Mouse (Mus musculus) CH12.LX (cell line): ENCODE measurements around the gene Trmo. TPM values are rescaled to one million over a fixed set of nuclear protein-coding genes. Genes with fewer than 3 reads are reported as not detected.

Experiments used
- DNase-seq: peaks from one replicate; pipeline ENCODE4 v3.0.0-alpha.2; 2013; ENCODE audit errors: extremely low read depth
- H3K27ac ChIP-seq: 2 replicates; pipeline ENCODE4 v1.5.1; 2012; ENCODE audit warnings: low read depth, mild to moderate bottlenecking, control low read depth, moderate library complexity; ENCODE audit not compliant: insufficient read depth
- H3K27me3 ChIP-seq: replicated peaks from 2 replicates; pipeline ENCODE3; 2012; ENCODE audit warnings: inconsistent platforms
- H3K36me3 ChIP-seq, 2 experiments: replicated peaks in 1 of 2; 2 replicates each; pipeline versions ENCODE3 to v1.6.1; 2012; ENCODE audit warnings: inconsistent platforms in 1 of 2, low read length in 1 of 2, mild to moderate bottlenecking in 1 of 2, mixed read lengths in 1 of 2, moderate library complexity in 1 of 2; ENCODE audit not compliant: control insufficient read depth in 1 of 2, insufficient read depth in 1 of 2
- H3K4me1 ChIP-seq, 2 experiments: 2 replicates each; pipeline ENCODE4 v1.6.1; 2012; ENCODE audit warnings: inconsistent platforms in 1 of 2, moderate library complexity in 1 of 2; ENCODE audit not compliant: insufficient read depth in 2 of 2, control insufficient read depth in 1 of 2
- H3K4me2 ChIP-seq: 2 replicates; pipeline ENCODE4 v1.6.1; 2012; ENCODE audit warnings: low read depth, mild to moderate bottlenecking, control low read depth; ENCODE audit not compliant: poor library complexity, insufficient read depth, severe bottlenecking
- H3K4me3 ChIP-seq, 3 experiments: fragments of 150-350 bp in 1 of 3; sonication (generic) in 1 of 3; replicated peaks in 1 of 3; 2 replicates each; pipeline versions ENCODE3 to v1.5.1; 2011 to 2012; ENCODE audit warnings: low read depth in 2 of 3, low read length in 2 of 3, mild to moderate bottlenecking in 2 of 3, moderate library complexity in 2 of 3, control low read depth in 1 of 3, improper control_type of control experiment in 1 of 3, inconsistent platforms in 1 of 3, mixed read lengths in 1 of 3; ENCODE audit not compliant: poor library complexity in 1 of 3
- H3K79me2 ChIP-seq: replicated peaks from 2 replicates; pipeline ENCODE4 v1.6.1; 2012; ENCODE audit warnings: mild to moderate bottlenecking, moderate library complexity; ENCODE audit not compliant: control insufficient read depth, poor library complexity, insufficient read depth, severe bottlenecking; ENCODE audit errors: extremely low read depth
- H3K9ac ChIP-seq: 2 replicates; pipeline ENCODE4 v1.6.1; 2012; ENCODE audit warnings: low read depth, mild to moderate bottlenecking, control low read depth, moderate library complexity; ENCODE audit not compliant: insufficient read depth
- H3K9me3 ChIP-seq: replicated peaks from 2 replicates; pipeline ENCODE3; 2012; ENCODE audit warnings: low read length, inconsistent platforms, mixed read lengths
- BHLHE40 ChIP-seq: IDR thresholded peaks from 2 replicates; pipeline ENCODE4 v1.6.1; 2011; ENCODE audit warnings: mild to moderate bottlenecking, low read depth, low read length, improper control_type of control experiment
- CHD1 ChIP-seq: IDR thresholded peaks from 2 replicates; pipeline ENCODE4 v1.6.1; 2012; ENCODE audit warnings: low read depth, low read length, improper control_type of control experiment, inconsistent platforms
- CHD2 ChIP-seq: IDR thresholded peaks from 2 replicates; pipeline ENCODE4 v1.6.1; 2011; ENCODE audit warnings: low read length, improper control_type of control experiment
- CTCF ChIP-seq, 2 experiments: IDR thresholded peaks in 1 of 2; conservative IDR thresholded peaks in 1 of 2; 2 replicates each; pipeline ENCODE4 v1.5.1; 2011 to 2012; ENCODE audit warnings: low read depth in 2 of 2, low read length in 2 of 2, improper control_type of control experiment in 1 of 2, inconsistent platforms in 1 of 2, mild to moderate bottlenecking in 1 of 2, moderate library complexity in 1 of 2
- E2F4 ChIP-seq: IDR thresholded peaks from 2 replicates; pipeline ENCODE4 v1.6.1; 2011; ENCODE audit warnings: low read depth, low read length, improper control_type of control experiment; ENCODE audit not compliant: insufficient replicate concordance
- ELF1 ChIP-seq: IDR thresholded peaks from 2 replicates; pipeline ENCODE4 v1.6.1; 2014; ENCODE audit warnings: low read depth, mild to moderate bottlenecking, inconsistent platforms, low read length, improper control_type of control experiment
- EP300 ChIP-seq: IDR thresholded peaks from 2 replicates; pipeline ENCODE4 v1.6.1; 2011; ENCODE audit warnings: low read length, improper control_type of control experiment
- ETS1 ChIP-seq: conservative IDR thresholded peaks from 2 replicates; pipeline ENCODE4 v1.6.1; 2012; ENCODE audit warnings: low read depth, mild to moderate bottlenecking, inconsistent platforms, low read length, improper control_type of control experiment, moderate library complexity
- GABPA ChIP-seq: IDR thresholded peaks from 2 replicates; pipeline ENCODE4 v1.6.1; 2012; ENCODE audit warnings: low read depth, low read length, improper control_type of control experiment, inconsistent platforms; ENCODE audit not compliant: insufficient replicate concordance
- HCFC1 ChIP-seq: IDR thresholded peaks from 2 replicates; pipeline ENCODE4 v1.6.1; 2012; ENCODE audit warnings: low read depth, mild to moderate bottlenecking, inconsistent platforms, low read length, improper control_type of control experiment
- IRF4 ChIP-seq: IDR thresholded peaks from 2 replicates; pipeline ENCODE4 v1.6.1; 2014; ENCODE audit warnings: low read depth, mild to moderate bottlenecking, inconsistent platforms, low read length, improper control_type of control experiment
- JUN ChIP-seq: IDR thresholded peaks from 2 replicates; pipeline ENCODE4 v1.6.1; 2011; ENCODE audit warnings: low read depth, mild to moderate bottlenecking, low read length, improper control_type of control experiment, moderate library complexity; ENCODE audit not compliant: insufficient read depth
- JUND ChIP-seq: conservative IDR thresholded peaks from 2 replicates; pipeline ENCODE4 v1.6.1; 2011; ENCODE audit warnings: low read depth, low read length, improper control_type of control experiment
- KAT2A ChIP-seq: IDR thresholded peaks from 2 replicates; pipeline ENCODE4 v1.6.1; 2012; ENCODE audit warnings: low read length, improper control_type of control experiment, inconsistent platforms; ENCODE audit not compliant: insufficient replicate concordance
- MAFK ChIP-seq: IDR thresholded peaks from 2 replicates; pipeline ENCODE4 v1.6.1; 2011; ENCODE audit warnings: low read length, improper control_type of control experiment; ENCODE audit not compliant: insufficient replicate concordance
- MAX ChIP-seq: IDR thresholded peaks from 2 replicates; pipeline ENCODE4 v1.6.1; 2011; ENCODE audit warnings: low read length, improper control_type of control experiment
- MAZ ChIP-seq: IDR thresholded peaks from 2 replicates; pipeline ENCODE4 v1.6.1; 2012; ENCODE audit warnings: low read depth, mild to moderate bottlenecking, inconsistent platforms, low read length, improper control_type of control experiment, moderate library complexity
- MEF2A ChIP-seq: IDR thresholded peaks from 2 replicates; pipeline ENCODE4 v1.6.1; 2014; ENCODE audit warnings: low read depth, mild to moderate bottlenecking, inconsistent platforms, low read length, improper control_type of control experiment, borderline replicate concordance
- MXI1 ChIP-seq: IDR thresholded peaks from 2 replicates; pipeline ENCODE4 v1.6.1; 2011; ENCODE audit warnings: mild to moderate bottlenecking, low read depth, low read length, improper control_type of control experiment
- MYC ChIP-seq: IDR thresholded peaks from 2 replicates; pipeline ENCODE4 v1.6.1; 2011; ENCODE audit warnings: low read depth, mild to moderate bottlenecking, improper control_type of control experiment, low read length
- NELFE ChIP-seq: IDR thresholded peaks from 2 replicates; pipeline ENCODE4 v1.6.1; 2011; ENCODE audit warnings: low read depth, low read length, improper control_type of control experiment
- NRF1 ChIP-seq: IDR thresholded peaks from 2 replicates; pipeline ENCODE4 v1.6.1; 2014; ENCODE audit warnings: low read depth, mild to moderate bottlenecking, inconsistent platforms, low read length, improper control_type of control experiment, moderate library complexity
- PAX5 ChIP-seq: IDR thresholded peaks from 2 replicates; pipeline ENCODE4 v1.6.1; 2012; ENCODE audit warnings: low read length, inconsistent platforms, mixed read lengths
- POLR2A ChIP-seq: IDR thresholded peaks from 2 replicates; pipeline ENCODE4 v1.6.1; 2011; ENCODE audit warnings: low read depth, mild to moderate bottlenecking, improper control_type of control experiment, low read length
- POLR2AphosphoS2 ChIP-seq: IDR thresholded peaks from 2 replicates; pipeline ENCODE4 v1.6.1; 2011; ENCODE audit warnings: low read depth, low read length, improper control_type of control experiment
- RAD21 ChIP-seq: IDR thresholded peaks from 2 replicates; pipeline ENCODE4 v1.6.1; 2011; ENCODE audit warnings: low read depth, mild to moderate bottlenecking, low read length, improper control_type of control experiment, moderate library complexity
- RCOR1 ChIP-seq: conservative IDR thresholded peaks from 2 replicates; pipeline ENCODE4 v1.6.1; 2012; ENCODE audit warnings: low read depth, mild to moderate bottlenecking, inconsistent platforms, low read length, improper control_type of control experiment
- SIN3A ChIP-seq: IDR thresholded peaks from 2 replicates; pipeline ENCODE4 v1.6.1; 2012; ENCODE audit warnings: low read length, improper control_type of control experiment, inconsistent platforms
- SMC3 ChIP-seq: IDR thresholded peaks from 2 replicates; pipeline ENCODE4 v1.6.1; 2011; ENCODE audit warnings: low read depth, low read length, improper control_type of control experiment
- TBP ChIP-seq: conservative IDR thresholded peaks from 2 replicates; pipeline ENCODE4 v1.6.1; 2011; ENCODE audit warnings: low read depth, low read length, improper control_type of control experiment
- TCF12 ChIP-seq: IDR thresholded peaks from 2 replicates; pipeline ENCODE4 v1.6.1; 2014; ENCODE audit warnings: low read depth, mild to moderate bottlenecking, inconsistent platforms, low read length, improper control_type of control experiment
- UBTF ChIP-seq: IDR thresholded peaks from 2 replicates; pipeline ENCODE4 v1.6.1; 2012; ENCODE audit warnings: low read depth, mild to moderate bottlenecking, inconsistent platforms, low read length, improper control_type of control experiment, moderate library complexity
- USF1 ChIP-seq: IDR thresholded peaks from 2 replicates; pipeline ENCODE4 v1.6.1; 2014; ENCODE audit warnings: low read depth, mild to moderate bottlenecking, inconsistent platforms, low read length, improper control_type of control experiment
- USF2 ChIP-seq: conservative IDR thresholded peaks from 2 replicates; pipeline ENCODE4 v1.6.1; 2011; ENCODE audit warnings: low read depth, low read length, improper control_type of control experiment
- ZC3H11A ChIP-seq: IDR thresholded peaks from 2 replicates; pipeline ENCODE4 v1.6.1; 2012; ENCODE audit warnings: low read depth, mild to moderate bottlenecking, inconsistent platforms, low read length, improper control_type of control experiment
- ZKSCAN1 ChIP-seq: IDR thresholded peaks from 2 replicates; pipeline ENCODE4 v1.6.1; 2012; ENCODE audit warnings: low read depth, inconsistent platforms, low read length, improper control_type of control experiment, borderline replicate concordance
- ZMIZ1 ChIP-seq: IDR thresholded peaks from 2 replicates; pipeline ENCODE4 v1.6.1; 2012; ENCODE audit warnings: low read depth, mild to moderate bottlenecking, inconsistent platforms, low read length, improper control_type of control experiment
- ZNF384 ChIP-seq: IDR thresholded peaks from 2 replicates; pipeline ENCODE4 v1.6.1; 2012; ENCODE audit warnings: low read depth, low read length, improper control_type of control experiment, inconsistent platforms
- dilution Hi-C: fragments of 300-500 bp; cut with MboI; formaldehyde crosslinking; loops from 2 replicates; pipeline ENCODE4 v1.14.3; 2020; ENCODE audit warnings: low sequenced_read_pairs; ENCODE audit not compliant: extremely low pct_unique_long_range_greater_than_20kb, extremely low pct_ligation_motif_present
- in situ Hi-C: fragments of 300-500 bp; cut with MboI; formaldehyde crosslinking; loops from 3 replicates; pipeline ENCODE4 v1.14.3; 2019; ENCODE audit warnings: low sequenced_read_pairs, low pct_ligation_motif_present, low pct_unique_long_range_greater_than_20kb, mixed read lengths
- polyA plus RNA-seq: library from polyadenylated mRNA; unstranded; fragments of >175 nt; gene quantifications from 2 replicates; pipeline ENCODE4 v1.2.1, GENCODE M21; 2012; ENCODE audit warnings: low read depth; ENCODE audit not compliant: insufficient read length
- total RNA-seq, 2 experiments: library from RNA; depleted of rRNA; stranded (reverse); fragments of 300-350 nt in 1 of 2; fragments of >200 nt in 1 of 2; gene quantifications; 2 replicates each; pipeline ENCODE4 v1.2.3; 2012 to 2014

The Trmo gene
- total RNA-seq (2012; rRNA removed): 17.5 and 18.8 TPM in 2 replicates
- total RNA-seq (2014; rRNA removed): 24.1 and 27.0 TPM in 2 replicates
- 10.9 and 15.4 TPM in 2 replicates for polyA plus RNA-seq

- Histone ChIP-seq H3K9me3 (no peaks in the 10 kb centered on the region), H3K4me3 (peak within 1 kb of the TSS; percentile 60 to 97 (median 78)), H3K9ac (peak within 1 kb of the TSS; percentile 100), H3K79me2 (no peaks in the 10 kb centered on the region), H3K27me3 (no peaks in the 10 kb centered on the region), H3K4me1 (peaks cover 0 to 28% of the 10 kb centered on the region in 2 experiments; a peak in 2 of 4 replicates), H3K4me2 (peak within 1 kb of the TSS; percentile 80), H3K36me3 (peaks cover 20 to 32% of the 10 kb centered on the region in 2 experiments), H3K27ac (peak within 1 kb of the TSS; percentile 97)
- dilution Hi-C loops: no loop called here
- DNase-seq: peak; percentile 99
- TF ChIP-seq MAZ (no peak), ZC3H11A (no peak), SIN3A (peak; percentile 89), TBP (peak; percentile 80), BHLHE40 (peak; percentile 93), NRF1 (peak; percentile 84), ZKSCAN1 (no peak), JUN (no peak; the same call in 1 of the 2 replicates), HCFC1 (peak; percentile 78), CTCF (conservative IDR thresholded peaks at IDR 0.05 in 1 of 2, IDR thresholded peaks at IDR 0.05 in 1 of 2; ENCODE audit: low read depth in 2 of 2, low read length in 2 of 2) (no peak), TCF12 (peak; percentile 73), ETS1 (peak; percentile 62), MYC (peak; percentile 100), CHD1 (no peak), MXI1 (peak; percentile 100), NELFE (peak; percentile 94), MEF2A (peak; percentile 63; the same call in 1 of the 2 replicates), MAFK (peak; percentile 35; the same call in 1 of the 2 replicates), ZMIZ1 (peak; percentile 85; the same call in 1 of the 2 replicates), KAT2A (peak; percentile 78; the same call in 1 of the 2 replicates), SMC3 (no peak), GABPA (no peak), RCOR1 (peak; percentile 62), RAD21 (no peak), USF2 (peak; percentile 100), CHD2 (peak; percentile 60; the same call in 1 of the 2 replicates), PAX5 (no peak), EP300 (no peak), UBTF (no peak), ELF1 (peak; percentile 87), JUND (0 out of 2 replicates have a peak, but pooled peaks have one; percentile 25), POLR2AphosphoS2 (peak; percentile 92; the same call in 1 of the 2 replicates), IRF4 (peak; percentile 71; the same call in 1 of the 2 replicates), POLR2A (peak; percentile 92), ZNF384 (no peak; the same call in 1 of the 2 replicates), USF1 (peak; percentile 98), MAX (peak; percentile 99), E2F4 (peak; percentile 88; the same call in 1 of the 2 replicates)
- in situ Hi-C loops: no loop called here
These were observed at the start of gene Trmo for GRCm38 (mm10) chr4:46389013-46389611. TSS of gene Trmo (minus strand) at chr4:46389437.
